Mouse (Mus musculus) megakaryocyte, embryonic 14.5 days (primary cell): ENCODE data around the gene Tmem237. TPM values are rescaled to one million over a fixed set of nuclear protein-coding genes. Genes with fewer than 3 reads are reported as not detected.

ENCODE experiments used
- H3K27me3 ChIP-seq: replicated peaks from 2 replicates; pipeline ENCODE3; 2012; ENCODE audit warnings: inconsistent platforms
- H3K36me3 ChIP-seq: replicated peaks from 2 replicates; pipeline ENCODE3; 2012; ENCODE audit warnings: low read length, inconsistent platforms, mixed read lengths
- H3K4me1 ChIP-seq: 2 replicates; pipeline ENCODE4 v1.6.1; 2012; ENCODE audit warnings: inconsistent platforms
- H3K4me3 ChIP-seq: replicated peaks from 2 replicates; pipeline ENCODE3; 2012; ENCODE audit warnings: moderate library complexity, mild to moderate bottlenecking, inconsistent platforms
- H3K9me3 ChIP-seq: 2 replicates; pipeline ENCODE4 v1.6.1; 2012; ENCODE audit warnings: inconsistent platforms
- FLI1 ChIP-seq: IDR thresholded peaks from 2 replicates; pipeline ENCODE4 v1.6.1; 2012; ENCODE audit warnings: low read length, inconsistent platforms, mixed read lengths
- GATA1 ChIP-seq: IDR thresholded peaks from 3 replicates; pipeline ENCODE4 v1.6.1; 2012; ENCODE audit warnings: mixed read lengths, low read length, inconsistent platforms, borderline replicate concordance
- polyA plus RNA-seq: library from polyadenylated mRNA; stranded (reverse); fragments of >175 nt; gene quantifications from 2 replicates; pipeline ENCODE4 v1.2.3, GENCODE M21; 2012; ENCODE audit warnings: low replicate concordance; ENCODE audit not compliant: insufficient read depth

Tmem237 gene
- polyA plus RNA-seq, 1 experiment: 5.0 TPM

- Histone ChIP-seq H3K36me3 (peaks cover 77% of the 10 kb centered on the region), H3K9me3 (no peaks in the 10 kb centered on the region), H3K4me3 (no peak overlapping the region), H3K4me1 (no peaks in the 10 kb centered on the region), H3K27me3 (no peaks in the 10 kb centered on the region)
- TF ChIP-seq FLI1: no peak
- TF ChIP-seq GATA1: no peak
Measured at GRCm38 (mm10) chr1:59110524-59110923, 9.7 kb downstream of the Tmem237 start.

GRCm38 (mm10) chr1:59102071-59102470 lies 18.1 kb downstream of the Tmem237 start:
- Histone ChIP-seq H3K4me1 (no peaks in the 10 kb centered on the region), H3K9me3 (no peaks in the 10 kb centered on the region), H3K36me3 (peaks cover 46% of the 10 kb centered on the region), H3K27me3 (no peaks in the 10 kb centered on the region), H3K4me3 (no peak overlapping the region)
- no peak for TF ChIP-seq GATA1
- TF ChIP-seq FLI1: no peak

GRCm38 (mm10) chr1:59101020-59101419 lies 19.2 kb downstream of the Tmem237 start:
- H3K4me3 ChIP-seq: no peak overlapping the region
- no peaks in the 10 kb centered on the region for H3K27me3 ChIP-seq
- peaks cover 36% of the 10 kb centered on the region for H3K36me3 ChIP-seq
- TF ChIP-seq FLI1: no peak
- no peak for TF ChIP-seq GATA1
- no peaks in the 10 kb centered on the region for H3K4me1 ChIP-seq
- H3K9me3 ChIP-seq: no peaks in the 10 kb centered on the region

GRCm38 (mm10) chr1:59094705-59095104 lies 25.5 kb downstream of the Tmem237 start, which contains the start of gene C2cd6:
Gene C2cd6, minus strand, starts transcription at chr1:59094900.
- no peak for TF ChIP-seq GATA1
- no peak for TF ChIP-seq FLI1
- no peaks in the 10 kb centered on the region for H3K27me3 ChIP-seq
- H3K4me1 ChIP-seq: no peaks in the 10 kb centered on the region
- H3K9me3 ChIP-seq: peaks cover 7% of the 10 kb centered on the region; the same call in 1 of the 2 replicates
- H3K36me3 ChIP-seq: peaks cover 6% of the 10 kb centered on the region
- H3K4me3 ChIP-seq: no peak within 1 kb of the TSS

- TF ChIP-seq GATA1: no peak
- no peak for TF ChIP-seq FLI1
- Histone ChIP-seq H3K4me3 (no peak overlapping the region), H3K27me3 (peaks cover 6% of the 10 kb centered on the region), H3K9me3 (no peaks in the 10 kb centered on the region), H3K4me1 (0 out of 2 replicates have a peak, but pooled peaks cover 3% of the 10 kb centered on the region), H3K36me3 (no peaks in the 10 kb centered on the region)
Measured at GRCm38 (mm10) chr1:59070867-59071266, 49.3 kb downstream of the Tmem237 start.

GRCm38 (mm10) chr1:59067976-59068375 lies 52.2 kb downstream of the Tmem237 start:
- no peak for TF ChIP-seq FLI1
- TF ChIP-seq GATA1: no peak
- H3K9me3 ChIP-seq: no peaks in the 10 kb centered on the region
- no peak overlapping the region for H3K4me3 ChIP-seq
- peaks cover 6% of the 10 kb centered on the region for H3K27me3 ChIP-seq
- no peaks in the 10 kb centered on the region for H3K4me1 ChIP-seq
- H3K36me3 ChIP-seq: no peaks in the 10 kb centered on the region

- H3K9me3 ChIP-seq: no peaks in the 10 kb centered on the region
- H3K4me3 ChIP-seq: no peak overlapping the region
- peaks cover 2% of the 10 kb centered on the region for H3K27me3 ChIP-seq
- H3K4me1 ChIP-seq: no peaks in the 10 kb centered on the region
- no peak for TF ChIP-seq FLI1
- no peak for TF ChIP-seq GATA1
- H3K36me3 ChIP-seq: no peaks in the 10 kb centered on the region
Measured at GRCm38 (mm10) chr1:59063697-59064096, 56.5 kb downstream of the Tmem237 start.

GRCm38 (mm10) chr1:59056955-59057354 lies 63.3 kb downstream of the Tmem237 start:
- Histone ChIP-seq H3K27me3 (peaks cover 2% of the 10 kb centered on the region), H3K9me3 (no peaks in the 10 kb centered on the region), H3K36me3 (no peaks in the 10 kb centered on the region), H3K4me3 (no peak overlapping the region), H3K4me1 (no peaks in the 10 kb centered on the region)
- no peak for TF ChIP-seq GATA1
- TF ChIP-seq FLI1: no peak

GRCm38 (mm10) chr1:59051306-59051705 lies 68.9 kb downstream of the Tmem237 start:
- Histone ChIP-seq H3K27me3 (no peaks in the 10 kb centered on the region), H3K36me3 (no peaks in the 10 kb centered on the region), H3K9me3 (no peaks in the 10 kb centered on the region), H3K4me1 (no peaks in the 10 kb centered on the region), H3K4me3 (no peak overlapping the region)
- TF ChIP-seq GATA1 (no peak), FLI1 (no peak)

Other genes starting within 250 kb of the Tmem237 start
- gene Trak2, start 147.0 kb downstream of the Tmem237 start, polyA plus RNA-seq: 24.8 and 64.1 TPM in 2 replicates
- gene Stradb, start 146.9 kb downstream of the Tmem237 start, polyA plus RNA-seq: 5.1 and 8.0 TPM in 2 replicates
- not detected in 2 replicates for gene C2cd6, start 25.5 kb downstream of the Tmem237 start, polyA plus RNA-seq
- 0.12 TPM in 1 of 2 replicates, not detected in the other for gene Mpp4, start 43.0 kb upstream of the Tmem237 start, polyA plus RNA-seq
- 0.69 TPM in 1 of 2 replicates, not detected in the other for gene Als2, start 116.8 kb upstream of the Tmem237 start, polyA plus RNA-seq
- not detected in 2 replicates for gene Cdk15, start 136.5 kb upstream of the Tmem237 start, polyA plus RNA-seq